Mouse (Mus musculus) midbrain, embryonic 14.5 days (tissue): Measurements from ENCODE around the gene Snx6. TPM values are rescaled to one million over a fixed set of nuclear protein-coding genes. Genes with fewer than 3 reads are reported as not detected.

Experiments used
- ATAC-seq: fragments of 200-750 bp; cut with Nextera tagmentation; 2 replicates; pipeline ENCODE4 v1.8.0; 2017; ENCODE audit warnings: moderate number of reproducible peaks, moderate library complexity; ENCODE audit not compliant: low FRiP score, low TSS enrichment
- DNase-seq: peaks from one replicate; pipeline ENCODE4 v3.0.0-alpha.2; 2015
- H3K27ac ChIP-seq: fragments of 300-500 bp; sonication (generic); replicated peaks from 2 replicates; pipeline ENCODE4 v1.5.1; 2014; ENCODE audit warnings: mild to moderate bottlenecking, low read depth, low read length, moderate library complexity
- H3K27me3 ChIP-seq: fragments of 300-500 bp; sonication (generic); 2 replicates; pipeline ENCODE4 v1.6.1; 2014; ENCODE audit warnings: low read length, control low read depth, mixed read lengths; ENCODE audit not compliant: control insufficient read depth, insufficient read depth
- H3K36me3 ChIP-seq: fragments of 300-500 bp; sonication (generic); 2 replicates; pipeline ENCODE4 v1.6.1; 2014; ENCODE audit warnings: low read length, control low read depth; ENCODE audit not compliant: control insufficient read depth, insufficient read depth
- H3K4me1 ChIP-seq: fragments of 300-500 bp; sonication (generic); 2 replicates; pipeline ENCODE4 v1.6.1; 2014; ENCODE audit warnings: mild to moderate bottlenecking, antibody characterized with exemption, low read length, control low read depth; ENCODE audit not compliant: control insufficient read depth, insufficient read depth
- H3K4me2 ChIP-seq: fragments of 300-500 bp; sonication (generic); 2 replicates; pipeline ENCODE4 v1.6.1; 2014; ENCODE audit warnings: mild to moderate bottlenecking, low read length, moderate library complexity
- H3K4me3 ChIP-seq: fragments of 300-500 bp; sonication (generic); replicated peaks from 2 replicates; pipeline ENCODE4 v1.5.1; 2014; ENCODE audit warnings: low read depth, low read length
- H3K9ac ChIP-seq: fragments of 300-500 bp; sonication (generic); replicated peaks from 2 replicates; pipeline ENCODE4 v1.6.1; 2014; ENCODE audit warnings: mild to moderate bottlenecking, low read length, moderate library complexity
- H3K9me3 ChIP-seq: fragments of 300-500 bp; sonication (generic); 2 replicates; pipeline ENCODE4 v1.6.1; 2016; ENCODE audit warnings: low read length, control low read depth, mixed read lengths; ENCODE audit not compliant: control insufficient read depth
- WGBS: fragments of 180-500 bp; shearing (Covaris S2); extraction: QIAGEN DNeasy Blood & Tissue Kit; methylation state at CpG from one replicate; pipeline ENCODE4 v1.1.7; 2014; 5-methylcytosine and 5-hydroxymethylcytosine counted together
- polyA plus RNA-seq: library from polyadenylated mRNA; unstranded; fragments of >200 nt; fragmentation: Nextera tagmentation; extraction: Ambion mirVana; gene quantifications from 2 replicates; pipeline ENCODE4 v1.2.1, GENCODE M21; 2014

Snx6 gene
- polyA plus RNA-seq, 1 experiment from 2014 or later: 175 TPM

GRCm38 (mm10) chr12:54697003-54697597 is 98.4 kb downstream of the Snx6 start:
- Histone ChIP-seq H3K4me3 (no peak overlapping the region), H3K36me3 (peaks cover 7% of the 10 kb centered on the region; the same call in 1 of the 2 replicates), H3K27ac (0 out of 2 replicates have a peak overlapping the region, but pooled peaks have one; percentile 26), H3K9ac (no peak overlapping the region), H3K9me3 (no peaks in the 10 kb centered on the region), H3K4me1 (peaks cover 6% of the 10 kb centered on the region; the same call in 1 of the 2 replicates), H3K27me3 (no peaks in the 10 kb centered on the region), H3K4me2 (no peak overlapping the region)
- DNase-seq: no peak
- peak; percentile 22 for ATAC-seq
- 14% methylated on average over 7 of the region's 7 CpGs for WGBS

Other genes starting within 250 kb of the Snx6 start
- 185 and 200 TPM in 2 replicates for gene Sptssa, start 139.1 kb downstream of the Snx6 start, polyA plus RNA-seq
- gene Eapp, start 99.8 kb downstream of the Snx6 start, polyA plus RNA-seq: 85.0 and 103 TPM in 2 replicates
- gene Cfl2, start 67.2 kb upstream of the Snx6 start, polyA plus RNA-seq: 283 and 312 TPM in 2 replicates
- gene Gm20403, start 190.8 kb upstream of the Snx6 start, polyA plus RNA-seq: not detected in 2 replicates
- 7.1 and 8.5 TPM in 2 replicates for gene Baz1a, start 218.6 kb upstream of the Snx6 start, polyA plus RNA-seq